Mouse (Mus musculus) lung, adult 2 months (tissue): ENCODE data around the gene Shq1. TPM values are rescaled to one million over a fixed set of nuclear protein-coding genes. Genes with fewer than 3 reads are reported as not detected.

Source experiments
- DNase-seq: peaks from one replicate; pipeline ENCODE4 v3.0.0; 2022
- H3K4me1 ChIP-seq: fragments of 200-500 bp; 2 replicates; pipeline ENCODE4 v1.6.1; 2011; ENCODE audit warnings: low read length; ENCODE audit not compliant: control insufficient read depth, insufficient read depth
- H3K4me3 ChIP-seq: fragments of 200-500 bp; replicated peaks from 2 replicates; pipeline ENCODE3; 2011; ENCODE audit warnings: low read depth, mild to moderate bottlenecking, control low read depth, low read length; ENCODE audit errors: extremely low read depth
- CTCF ChIP-seq: fragments of 200-500 bp; IDR thresholded peaks from 2 replicates; pipeline ENCODE4 v1.5.1; 2011; ENCODE audit warnings: mild to moderate bottlenecking, low read length, control low read depth; ENCODE audit not compliant: insufficient read depth
- POLR2A ChIP-seq: fragments of 200-500 bp; IDR thresholded peaks from 2 replicates; pipeline ENCODE4 v1.6.1; 2011; ENCODE audit warnings: low read depth, mild to moderate bottlenecking, control low read depth, low read length, borderline replicate concordance; ENCODE audit errors: extremely low read depth
- WGBS: fragments of 180-500 bp; shearing (Covaris S2); methylation state at CpG from one replicate; pipeline ENCODE4 v1.1.7; 2018; 5-methylcytosine and 5-hydroxymethylcytosine counted together
- polyA plus RNA-seq: library from polyadenylated mRNA; depleted of rRNA; stranded (reverse); fragments of >200 nt; gene quantifications from 2 replicates; pipeline ENCODE4 v1.2.3, GENCODE M21; 2012

Shq1 gene
- polyA plus RNA-seq, 1 experiment = 3.0 TPM

GRCm38 (mm10) chr6:100707557-100707956 is 36.6 kb upstream of the Shq1 start:
- DNase-seq = no peak
- Histone ChIP-seq H3K4me1 (peaks cover 3% of the 10 kb centered on the region; the same call in 1 of the 2 replicates), H3K4me3 (no peak overlapping the region)
- WGBS = 56% methylated on average over 7 of the region's 7 CpGs
- TF ChIP-seq POLR2A = no peak
- TF ChIP-seq CTCF = no peak

- no peak for DNase-seq
- Histone ChIP-seq H3K4me3 (no peak overlapping the region), H3K4me1 (peaks cover 3% of the 10 kb centered on the region; the same call in 1 of the 2 replicates)
- TF ChIP-seq CTCF (no peak), POLR2A (no peak)
- WGBS = 63% methylated on average over 6 of the region's 6 CpGs
Measured at GRCm38 (mm10) chr6:100706861-100707260, 35.9 kb upstream of the Shq1 start.

DNA sequence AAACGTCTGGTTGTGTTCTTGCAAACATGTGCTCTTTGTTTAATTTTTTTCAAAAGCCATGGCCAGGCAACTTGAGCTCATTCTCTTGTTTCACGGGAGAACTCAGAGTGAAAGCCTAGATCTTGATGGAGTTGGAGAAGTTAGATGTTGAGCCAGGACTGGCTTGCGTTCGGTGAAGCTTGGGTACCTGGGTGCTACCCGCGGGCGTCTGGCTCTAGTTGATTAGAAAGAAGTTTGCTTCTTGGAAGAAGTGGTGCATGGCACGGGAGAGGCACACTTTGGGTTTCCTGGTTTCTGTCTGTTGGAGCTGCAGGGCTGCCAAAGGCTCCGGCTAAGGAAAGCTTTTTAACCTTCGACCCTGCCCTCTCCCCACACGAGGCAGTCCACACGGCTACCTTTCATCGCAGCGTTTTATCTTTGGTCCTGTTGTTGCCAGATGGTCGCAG is 34.4 kb upstream of the Shq1 start:
- peak overlapping the region; percentile 26 for H3K4me3 ChIP-seq
- 4% methylated on average over 15 of the region's 15 CpGs for WGBS
- H3K4me1 ChIP-seq = peaks cover 3% of the 10 kb centered on the region; the same call in 1 of the 2 replicates
- no peak for TF ChIP-seq CTCF
- TF ChIP-seq POLR2A = no peak
- DNase-seq = no peak

DNA sequence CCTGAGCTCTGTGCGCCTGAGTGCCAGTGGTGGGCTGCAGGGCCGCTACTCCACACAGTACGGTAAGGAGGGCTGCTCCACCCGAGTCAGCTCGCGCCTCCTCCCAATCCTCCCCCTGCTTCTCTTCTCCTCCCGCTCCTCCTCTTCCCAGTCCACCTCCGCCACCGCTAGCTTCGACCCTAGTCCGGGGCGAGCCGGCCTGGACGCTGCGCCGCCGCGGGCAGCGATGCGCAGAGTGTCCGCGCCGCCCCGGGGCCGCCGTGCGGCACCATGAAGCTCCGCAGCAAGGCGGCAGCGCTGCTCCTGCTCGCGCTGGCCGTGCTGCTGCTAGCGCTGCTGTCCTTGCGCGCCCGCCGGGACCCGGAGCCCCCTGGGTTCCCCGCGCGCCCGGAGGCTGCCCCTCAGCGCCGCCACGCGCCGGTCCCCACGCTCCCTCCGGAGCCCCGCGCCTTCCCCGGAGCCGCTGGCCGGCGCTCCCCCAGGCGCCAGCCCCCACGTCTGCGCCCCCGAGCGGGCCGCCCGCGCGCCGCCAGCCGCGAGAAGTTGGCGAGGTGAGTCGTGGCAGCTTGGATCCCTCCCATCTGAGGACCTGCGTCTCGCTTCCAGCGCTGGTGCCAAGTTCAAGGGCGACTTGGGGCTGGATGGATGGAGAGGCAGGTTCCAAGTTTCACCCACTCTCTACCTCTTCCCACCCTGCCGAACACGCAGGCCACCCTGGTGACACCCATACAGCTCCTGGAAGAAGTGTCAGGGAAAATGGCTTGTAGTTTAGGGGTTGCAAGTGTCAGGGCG is 33.8 kb upstream of the Shq1 start, which contains the start of gene Gxylt2:
Gene Gxylt2 (plus strand): TSS at position 161 of the 792 bp plus-strand sequence.
- DNase-seq = no peak
- Histone ChIP-seq H3K4me3 (peak within 1 kb of the TSS; percentile 44), H3K4me1 (peaks cover 3% of the 10 kb centered on the region; the same call in 1 of the 2 replicates)
- WGBS = under 1% methylated on average over 76 of the region's 77 CpGs
- TF ChIP-seq CTCF = no peak
- TF ChIP-seq POLR2A = no peak

DNA sequence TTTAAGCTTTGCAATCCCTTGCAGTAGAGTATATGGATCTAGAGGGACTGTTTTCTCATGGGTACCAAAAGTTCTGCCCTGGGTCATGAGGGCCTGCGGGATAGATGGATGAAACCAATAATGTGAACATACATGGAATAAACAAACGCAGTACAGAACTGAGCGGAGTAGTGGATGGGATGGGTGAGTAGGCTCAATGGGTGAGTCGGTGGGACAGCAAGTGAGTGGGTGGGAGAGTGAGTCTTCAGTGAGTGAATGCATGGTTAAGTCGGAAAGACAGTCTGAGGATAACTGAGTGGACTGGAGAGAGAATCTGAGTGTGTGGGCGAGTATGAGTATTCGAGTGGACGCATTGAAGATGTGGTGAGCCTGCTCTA is 33.2 kb upstream of the Shq1 start:
- TF ChIP-seq CTCF = no peak
- no peak for TF ChIP-seq POLR2A
- Histone ChIP-seq H3K4me1 (peaks cover 3% of the 10 kb centered on the region; the same call in 1 of the 2 replicates), H3K4me3 (no peak overlapping the region)
- 36% methylated on average over 8 of the region's 8 CpGs for WGBS
- DNase-seq = no peak

GRCm38 (mm10) chr6:100700774-100701173 is 29.8 kb upstream of the Shq1 start:
- WGBS = 79% methylated on average over 5 of the region's 5 CpGs
- H3K4me3 ChIP-seq = no peak overlapping the region
- DNase-seq = no peak
- peaks cover 3% of the 10 kb centered on the region; the same call in 1 of the 2 replicates for H3K4me1 ChIP-seq
- TF ChIP-seq POLR2A (no peak), CTCF (no peak)

GRCm38 (mm10) chr6:100699986-100700385 is 29.0 kb upstream of the Shq1 start:
- no peak for DNase-seq
- H3K4me3 ChIP-seq = no peak overlapping the region
- 88% methylated on average over 5 of the region's 5 CpGs for WGBS
- TF ChIP-seq CTCF (no peak), POLR2A (no peak)
- peaks cover 3% of the 10 kb centered on the region; the same call in 1 of the 2 replicates for H3K4me1 ChIP-seq

DNA sequence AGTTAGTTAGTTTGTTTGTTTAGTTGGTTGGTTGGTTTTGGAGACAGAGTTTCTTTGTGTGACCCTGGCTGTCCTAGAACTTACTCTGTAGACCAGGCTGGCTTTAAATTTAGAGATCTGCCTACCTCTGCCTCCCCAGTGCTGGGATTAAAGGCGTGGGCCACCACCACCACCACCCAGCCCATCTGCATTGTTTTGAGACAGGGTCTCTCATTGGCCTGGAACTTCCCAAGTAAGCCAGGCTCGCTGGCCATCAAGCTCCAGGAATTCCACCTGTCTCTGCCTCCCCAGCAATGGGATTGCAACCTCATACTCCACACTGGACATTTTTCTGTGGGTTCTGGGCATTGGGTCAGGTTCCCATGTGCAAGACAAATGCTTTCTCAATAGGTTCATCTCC is 15.4 kb upstream of the Shq1 start:
- DNase-seq = no peak
- no peak for TF ChIP-seq CTCF
- H3K4me1 ChIP-seq = no peaks in the 10 kb centered on the region
- 84% methylated on average over 2 of the region's 2 CpGs for WGBS
- no peak overlapping the region for H3K4me3 ChIP-seq

- H3K4me1 ChIP-seq = no peaks in the 10 kb centered on the region
- TF ChIP-seq CTCF (no peak), POLR2A (no peak)
- H3K4me3 ChIP-seq = no peak overlapping the region
- no peak for DNase-seq
- 93% methylated on average over 2 of the region's 2 CpGs for WGBS
Measured at GRCm38 (mm10) chr6:100678636-100679035, 7.7 kb upstream of the Shq1 start.

GRCm38 (mm10) chr6:100676461-100676860 is 5.5 kb upstream of the Shq1 start:
- DNase-seq = no peak
- WGBS = 91% methylated on average over 7 of the region's 7 CpGs
- no peak for TF ChIP-seq CTCF
- no peak for TF ChIP-seq POLR2A
- Histone ChIP-seq H3K4me3 (no peak overlapping the region), H3K4me1 (no peaks in the 10 kb centered on the region)
